Mouse (Mus musculus): ENCODE results near the gene Ubb.

DNA sequence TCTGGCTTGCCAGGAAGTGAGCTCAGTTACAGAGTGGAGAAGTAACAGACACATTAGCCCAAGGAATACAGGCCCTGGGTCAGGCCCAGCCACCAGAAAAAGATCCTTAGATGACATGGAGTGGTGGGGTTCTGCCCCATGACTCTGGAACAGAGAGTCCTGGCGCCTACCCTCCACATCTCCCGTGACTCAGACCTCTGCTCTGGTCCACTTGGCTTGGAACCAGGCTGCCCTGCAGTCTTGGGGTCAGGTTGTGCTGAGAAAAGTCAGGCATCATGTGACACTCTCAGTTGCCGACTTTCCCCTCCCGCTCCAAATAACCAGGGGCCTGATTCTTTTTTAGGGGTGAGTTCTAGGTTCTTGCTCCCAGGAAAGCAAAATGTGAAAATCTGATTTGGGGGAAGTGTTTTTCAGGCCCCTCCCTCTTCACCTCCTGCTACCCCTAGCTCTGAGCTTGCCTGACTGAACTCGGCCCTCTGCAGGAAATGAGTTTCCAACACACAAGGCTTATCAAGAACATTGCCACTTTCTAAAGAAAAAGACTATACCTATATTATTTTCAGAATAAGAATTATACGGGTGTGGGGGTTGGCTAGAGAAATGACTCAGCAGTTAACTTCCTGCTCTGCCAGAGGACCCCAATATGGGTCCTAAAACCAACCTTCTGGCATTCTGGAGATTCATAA lies 8.1 kb downstream of the Ubb start:
- TF ChIP-seq CTCF (IDR thresholded peaks at IDR 0.05; ENCODE audit: borderline replicate concordance, control insufficient read depth, extremely low read depth, insufficient read depth, low read length, poor library complexity) (no peak), POLR2A (IDR thresholded peaks at IDR 0.05; ENCODE audit: control insufficient read depth, extremely low read depth, insufficient read depth, low read length, poor library complexity) (no peak)
